Mouse (Mus musculus) inflammation-experienced regulatory T-cells, adult 6 months (primary cell): ENCODE data around the gene Unc119b. TPM values are rescaled to one million over a fixed set of nuclear protein-coding genes. Genes with fewer than 3 reads are reported as not detected.
"Not testable (repeated sequence)": the region's sequence is repeated elsewhere in the genome, so short reads cannot be mapped to it uniquely, and the experiment has no call there.

Experiments
- ATAC-seq: one replicate; pipeline ENCODE4 v1.8.0; 2017
- polyA plus RNA-seq, 3 experiments: library from polyadenylated mRNA; unstranded; fragments of 100-300 nt; shearing (Covaris generic); gene quantifications; one replicate each; pipeline ENCODE4 v1.2.1; 2017

The Unc119b gene
- polyA plus RNA-seq, 3 experiments from 2014 or later: 15.9 to 27.8 (median 21.3) TPM

- no peak for ATAC-seq
Measured at GRCm38 (mm10) chr5:115156933-115157589, 22.3 kb upstream of the Unc119b start.

GRCm38 (mm10) chr5:115156401-115156800 lies 21.6 kb upstream of the Unc119b start:
- ATAC-seq: no peak

- ATAC-seq: no peak
Measured at GRCm38 (mm10) chr5:115155831-115156230, 21.1 kb upstream of the Unc119b start.

GRCm38 (mm10) chr5:115155156-115155631 lies 20.4 kb upstream of the Unc119b start:
- ATAC-seq: no peak

GRCm38 (mm10) chr5:115152132-115152956 lies 17.6 kb upstream of the Unc119b start:
- peak; percentile 27 for ATAC-seq

GRCm38 (mm10) chr5:115151457-115151856 lies 16.7 kb upstream of the Unc119b start:
- no peak for ATAC-seq

GRCm38 (mm10) chr5:115150991-115151390 lies 16.2 kb upstream of the Unc119b start:
- ATAC-seq: peak; percentile 61

GRCm38 (mm10) chr5:115149675-115150459 lies 15.1 kb upstream of the Unc119b start:
- no peak for ATAC-seq

- ATAC-seq: not testable (repeated sequence)
Measured at GRCm38 (mm10) chr5:115148872-115149271, 14.1 kb upstream of the Unc119b start.

- ATAC-seq: no peak
Measured at GRCm38 (mm10) chr5:115148378-115148777, 13.6 kb upstream of the Unc119b start.

- no peak for ATAC-seq
Measured at GRCm38 (mm10) chr5:115147388-115147787, 12.6 kb upstream of the Unc119b start.

- no peak for ATAC-seq
Measured at GRCm38 (mm10) chr5:115146747-115147130, 12.0 kb upstream of the Unc119b start.

GRCm38 (mm10) chr5:115145976-115146746 lies 11.4 kb upstream of the Unc119b start:
- no peak for ATAC-seq

- ATAC-seq: no peak
Measured at GRCm38 (mm10) chr5:115145253-115145968, 10.6 kb upstream of the Unc119b start.

- ATAC-seq: no peak
Measured at GRCm38 (mm10) chr5:115144471-115144870, 9.7 kb upstream of the Unc119b start.

- no peak for ATAC-seq
Measured at GRCm38 (mm10) chr5:115143552-115143951, 8.8 kb upstream of the Unc119b start.

GRCm38 (mm10) chr5:115142166-115142697 lies 7.5 kb upstream of the Unc119b start:
- no peak for ATAC-seq

GRCm38 (mm10) chr5:115140726-115141125 lies 6.0 kb upstream of the Unc119b start:
- no peak for ATAC-seq

- no peak for ATAC-seq
Measured at GRCm38 (mm10) chr5:115139124-115139523, 4.3 kb upstream of the Unc119b start.

GRCm38 (mm10) chr5:115133358-115134066 lies 1.3 kb downstream of the Unc119b start:
- ATAC-seq: no peak

- peak; percentile 82 for ATAC-seq
Measured at GRCm38 (mm10) chr5:115132465-115132864, 2.3 kb downstream of the Unc119b start.
